Mouse (Mus musculus): ENCODE measurements around the gene Nrxn2. TPM values are rescaled to one million over a fixed set of nuclear protein-coding genes. Genes with fewer than 3 reads are reported as not detected.

Nrxn2 gene
- polyA plus RNA-seq, 1 experiment: 2.9 TPM

DNA sequence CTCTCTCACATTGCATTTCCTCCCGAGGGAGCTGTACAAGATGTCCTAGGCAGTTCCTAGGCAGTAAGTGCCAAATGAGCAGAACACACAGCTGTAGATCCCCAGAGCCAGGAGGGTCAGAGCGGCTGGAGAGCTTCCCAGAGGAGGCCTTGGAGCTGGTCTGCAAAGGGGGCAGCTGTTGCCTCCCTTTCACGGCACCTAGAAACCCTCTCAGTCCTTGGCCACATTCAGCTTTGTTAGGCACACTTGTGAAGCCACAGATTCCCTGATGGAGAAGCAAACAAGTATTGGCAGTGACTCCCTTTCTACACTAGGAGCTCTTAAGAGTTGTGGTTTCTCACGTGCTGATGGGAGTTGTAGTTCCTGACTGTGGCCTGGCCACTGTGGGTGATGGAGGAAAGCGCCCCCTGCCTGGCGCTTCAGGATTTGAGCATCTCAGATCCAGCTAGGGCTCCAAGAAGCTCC, 33.5 kb downstream of the Nrxn2 start:
- Histone ChIP-seq H3K4me3 (ENCODE audit: low read depth, low read length) (no peak overlapping the region), H3K27ac (ENCODE audit: insufficient read depth, low read depth, low read length) (no peak overlapping the region; the same call in 1 of the 2 replicates), H3K36me3 (ENCODE audit: control insufficient read depth, insufficient read depth, low read length) (no peaks in the 10 kb centered on the region), H3K4me1 (ENCODE audit: control insufficient read depth, insufficient read depth, insufficient read length, low read length) (peaks cover 1% of the 10 kb centered on the region; the same call in 1 of the 2 replicates), H3K27me3 (ENCODE audit: control insufficient read depth, insufficient read depth, low read length) (0 out of 2 replicates have a peak, but pooled peaks cover 3% of the 10 kb centered on the region)
- 28% methylated on average over 6 of the region's 6 CpGs for WGBS
- TF ChIP-seq POLR2A (IDR thresholded peaks at IDR 0.05; ENCODE audit: low read depth, low read length): no peak
- TF ChIP-seq CTCF (IDR thresholded peaks at IDR 0.05; ENCODE audit: extremely low read depth, insufficient read length, insufficient replicate concordance, low read depth, low read length): peak; percentile 73

DNA sequence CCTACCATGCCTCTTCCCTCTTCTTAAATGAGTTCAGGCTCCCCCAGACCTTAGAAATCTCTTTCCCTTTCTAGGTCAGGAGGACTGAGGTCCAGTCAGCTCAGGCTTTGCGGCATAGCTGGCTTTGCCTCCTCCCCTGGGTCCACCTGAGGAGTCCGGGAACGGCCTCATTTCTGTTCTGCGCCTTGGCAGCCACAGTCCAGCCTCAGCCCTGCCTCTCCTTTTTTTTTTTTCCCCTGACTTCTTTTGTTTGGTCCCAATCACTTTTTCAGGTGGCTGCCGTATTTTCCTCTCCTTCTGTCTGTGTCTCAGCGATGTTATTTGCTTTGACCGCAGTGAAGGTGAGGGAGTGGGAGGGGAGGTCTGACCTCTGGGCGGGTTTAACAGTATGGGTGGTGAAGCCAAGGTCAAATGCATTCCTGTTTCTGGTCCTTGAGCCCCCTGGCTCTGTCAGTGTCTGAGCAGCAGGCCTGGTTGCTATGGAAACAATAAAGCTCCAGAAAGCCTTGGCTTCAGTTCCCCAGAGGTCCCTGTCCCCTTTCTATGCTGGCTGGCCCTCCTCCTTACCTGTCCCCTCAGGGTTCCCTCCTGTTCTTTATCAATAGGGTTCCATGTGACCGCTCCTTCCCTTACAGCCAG, 34.3 kb downstream of the Nrxn2 start:
- H3K27me3 ChIP-seq (ENCODE audit: control insufficient read depth, insufficient read depth, low read length): 0 out of 2 replicates have a peak, but pooled peaks cover 1% of the 10 kb centered on the region
- H3K27ac ChIP-seq (ENCODE audit: insufficient read depth, low read depth, low read length): no peak overlapping the region
- 50% methylated on average over 9 of the region's 9 CpGs for WGBS
- H3K36me3 ChIP-seq (ENCODE audit: control insufficient read depth, insufficient read depth, low read length): no peaks in the 10 kb centered on the region
- TF ChIP-seq CTCF (IDR thresholded peaks at IDR 0.05; ENCODE audit: extremely low read depth, insufficient read length, insufficient replicate concordance, low read depth, low read length) (no peak), POLR2A (IDR thresholded peaks at IDR 0.05; ENCODE audit: low read depth, low read length) (no peak)
- H3K4me3 ChIP-seq (ENCODE audit: low read depth, low read length): no peak overlapping the region
- peaks cover 1% of the 10 kb centered on the region; the same call in 1 of the 2 replicates for H3K4me1 ChIP-seq (ENCODE audit: control insufficient read depth, insufficient read depth, insufficient read length, low read length)

DNA sequence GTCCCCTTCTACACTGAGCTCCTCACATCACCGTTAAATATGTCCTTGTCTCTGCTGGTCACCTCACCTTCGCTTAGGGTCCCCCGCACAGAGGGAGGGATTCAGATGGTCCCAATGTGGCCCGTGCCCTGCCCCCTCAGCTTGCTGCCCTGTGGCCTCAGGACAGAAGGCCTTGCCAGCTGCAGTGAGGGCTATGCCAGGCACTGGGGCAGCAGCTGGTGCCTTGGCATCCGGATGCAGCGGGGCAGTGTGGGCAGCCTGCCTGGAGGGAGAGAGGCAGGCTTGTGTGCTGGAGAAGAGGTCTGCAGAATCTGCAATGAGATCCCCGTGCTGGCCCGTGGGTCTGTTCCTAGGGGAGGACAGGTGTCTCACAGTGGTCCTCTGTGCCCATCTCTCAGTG, 34.8 kb downstream of the Nrxn2 start:
- no peak overlapping the region for H3K4me3 ChIP-seq (ENCODE audit: low read depth, low read length)
- no peaks in the 10 kb centered on the region for H3K4me1 ChIP-seq (ENCODE audit: control insufficient read depth, insufficient read depth, insufficient read length, low read length)
- no peaks in the 10 kb centered on the region for H3K36me3 ChIP-seq (ENCODE audit: control insufficient read depth, insufficient read depth, low read length)
- 76% methylated on average over 8 of the region's 8 CpGs for WGBS
- TF ChIP-seq CTCF (IDR thresholded peaks at IDR 0.05; ENCODE audit: extremely low read depth, insufficient read length, insufficient replicate concordance, low read depth, low read length) (no peak), POLR2A (IDR thresholded peaks at IDR 0.05; ENCODE audit: low read depth, low read length) (no peak)
- H3K27me3 ChIP-seq (ENCODE audit: control insufficient read depth, insufficient read depth, low read length): no peaks in the 10 kb centered on the region
- no peak overlapping the region for H3K27ac ChIP-seq (ENCODE audit: insufficient read depth, low read depth, low read length)

DNA sequence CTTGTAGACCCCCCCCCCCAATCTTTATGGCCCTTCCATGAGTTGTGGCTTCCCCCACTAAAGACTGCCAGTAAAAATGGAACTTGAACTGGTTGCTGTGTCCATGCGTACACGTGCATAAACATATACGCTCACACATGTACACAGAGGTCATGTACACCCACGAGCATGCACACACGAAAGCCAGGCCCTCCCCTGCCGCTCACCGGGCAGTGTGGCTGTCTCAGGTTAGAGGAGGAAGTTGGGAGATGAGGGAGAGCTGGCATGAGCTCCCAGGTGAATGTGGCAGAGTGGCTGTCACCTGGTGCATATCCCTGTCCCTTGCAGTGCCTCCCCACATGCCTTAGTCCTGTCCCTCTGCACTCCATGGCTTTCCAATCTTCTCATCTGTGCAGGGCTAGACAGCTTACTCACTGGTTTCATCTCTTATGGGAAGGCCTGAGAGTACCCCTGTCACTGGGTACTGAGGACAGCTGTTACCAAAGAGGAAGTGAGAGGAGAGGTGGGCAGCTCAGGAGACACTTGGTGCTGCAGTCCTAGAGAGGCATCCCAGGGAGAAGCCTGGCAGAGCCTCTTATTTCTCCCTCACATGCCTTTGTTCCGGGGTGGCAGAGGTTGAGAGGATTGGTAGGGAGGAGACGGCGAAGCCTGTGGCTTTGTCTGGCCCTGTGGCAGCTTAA, 35.6 kb downstream of the Nrxn2 start:
- Histone ChIP-seq H3K4me3 (ENCODE audit: low read depth, low read length) (no peak overlapping the region), H3K4me1 (ENCODE audit: control insufficient read depth, insufficient read depth, insufficient read length, low read length) (no peaks in the 10 kb centered on the region), H3K36me3 (ENCODE audit: control insufficient read depth, insufficient read depth, low read length) (no peaks in the 10 kb centered on the region), H3K27me3 (ENCODE audit: control insufficient read depth, insufficient read depth, low read length) (0 out of 2 replicates have a peak, but pooled peaks cover under 1% of the 10 kb centered on the region), H3K27ac (ENCODE audit: insufficient read depth, low read depth, low read length) (no peak overlapping the region)
- no peak for TF ChIP-seq CTCF (IDR thresholded peaks at IDR 0.05; ENCODE audit: extremely low read depth, insufficient read length, insufficient replicate concordance, low read depth, low read length)
- TF ChIP-seq POLR2A (IDR thresholded peaks at IDR 0.05; ENCODE audit: low read depth, low read length): no peak
- WGBS: 76% methylated on average over 10 of the region's 10 CpGs

DNA sequence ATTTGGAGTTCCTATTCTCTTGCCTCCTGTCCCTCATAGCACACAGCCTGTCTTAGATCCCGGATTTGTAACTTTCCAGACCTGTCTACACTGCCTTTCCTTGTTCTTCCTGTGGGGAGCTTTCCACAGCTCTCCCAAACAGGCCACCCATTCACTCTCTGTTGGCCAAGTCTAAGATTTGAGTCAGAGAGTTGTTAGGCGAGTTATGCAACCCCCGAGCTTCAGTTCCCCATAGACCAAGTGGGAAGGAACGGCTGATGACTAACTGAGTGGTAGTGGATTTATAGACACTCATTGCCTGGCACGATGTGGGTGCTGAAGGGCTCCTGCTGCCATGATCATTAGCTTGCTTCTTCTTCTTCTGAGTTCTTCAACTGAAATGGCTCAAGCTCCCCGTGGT, 41.0 kb downstream of the Nrxn2 start:
- no peak for TF ChIP-seq CTCF (IDR thresholded peaks at IDR 0.05; ENCODE audit: extremely low read depth, insufficient read length, insufficient replicate concordance, low read depth, low read length)
- no peak for TF ChIP-seq POLR2A (IDR thresholded peaks at IDR 0.05; ENCODE audit: low read depth, low read length)
- WGBS: 62% methylated on average over 6 of the region's 6 CpGs
- no peak overlapping the region for H3K4me3 ChIP-seq (ENCODE audit: low read depth, low read length)
- no peak overlapping the region for H3K27ac ChIP-seq (ENCODE audit: insufficient read depth, low read depth, low read length)
- no peaks in the 10 kb centered on the region for H3K36me3 ChIP-seq (ENCODE audit: control insufficient read depth, insufficient read depth, low read length)
- no peaks in the 10 kb centered on the region for H3K4me1 ChIP-seq (ENCODE audit: control insufficient read depth, insufficient read depth, insufficient read length, low read length)
- H3K27me3 ChIP-seq (ENCODE audit: control insufficient read depth, insufficient read depth, low read length): peaks cover 4% of the 10 kb centered on the region; the same call in 1 of the 2 replicates

DNA sequence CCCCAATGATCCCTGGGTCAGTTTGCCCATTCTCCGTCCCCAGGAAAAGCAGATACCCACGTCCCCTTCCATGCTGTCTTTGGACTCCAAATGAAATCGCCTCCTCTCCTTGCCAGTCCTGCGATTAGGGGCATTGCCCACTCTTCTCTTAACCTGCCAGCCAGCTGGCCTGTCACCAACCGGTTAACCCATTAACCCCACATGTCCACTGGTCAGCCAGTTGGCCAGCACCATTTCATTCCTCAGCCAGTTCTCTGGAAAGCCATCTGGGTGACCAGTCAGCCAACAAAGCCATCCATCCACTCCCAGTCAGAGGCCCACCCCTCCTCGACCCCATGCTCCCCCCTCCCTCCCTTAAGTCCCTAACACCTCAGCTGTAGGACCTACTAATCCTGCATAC, 44.3 kb downstream of the Nrxn2 start:
- 48% methylated on average over 6 of the region's 6 CpGs for WGBS
- TF ChIP-seq CTCF (IDR thresholded peaks at IDR 0.05; ENCODE audit: extremely low read depth, insufficient read length, insufficient replicate concordance, low read depth, low read length) (no peak), POLR2A (IDR thresholded peaks at IDR 0.05; ENCODE audit: low read depth, low read length) (no peak)
- Histone ChIP-seq H3K4me1 (ENCODE audit: control insufficient read depth, insufficient read depth, insufficient read length, low read length) (no peaks in the 10 kb centered on the region), H3K27me3 (ENCODE audit: control insufficient read depth, insufficient read depth, low read length) (peaks cover 4% of the 10 kb centered on the region; the same call in 1 of the 2 replicates), H3K36me3 (ENCODE audit: control insufficient read depth, insufficient read depth, low read length) (no peaks in the 10 kb centered on the region), H3K27ac (ENCODE audit: insufficient read depth, low read depth, low read length) (no peak overlapping the region), H3K4me3 (ENCODE audit: low read depth, low read length) (no peak overlapping the region)

All from small intestine, adult 2 months (tissue).